Mouse (Mus musculus) hindbrain, embryonic 15.5 days (tissue): ENCODE results near the gene Negr1. TPM values are rescaled to one million over a fixed set of nuclear protein-coding genes. Genes with fewer than 3 reads are reported as not detected.

Experiments used
- ATAC-seq: fragments of 200-750 bp; cut with Nextera tagmentation; 2 replicates; pipeline ENCODE4 v1.8.0; 2017; ENCODE audit warnings: low read depth, moderate number of reproducible peaks, moderate TSS enrichment; ENCODE audit not compliant: low FRiP score
- H3K27ac ChIP-seq: fragments of 300-500 bp; sonication (generic); replicated peaks from 2 replicates; pipeline ENCODE4 v1.5.1; 2015; ENCODE audit warnings: mild to moderate bottlenecking, inconsistent platforms
- H3K27me3 ChIP-seq: fragments of 300-500 bp; sonication (generic); 2 replicates; pipeline ENCODE4 v1.6.1; 2015; ENCODE audit warnings: control low read depth, inconsistent platforms
- H3K36me3 ChIP-seq: fragments of 300-500 bp; sonication (generic); 2 replicates; pipeline ENCODE4 v1.6.1; 2015; ENCODE audit warnings: control low read depth, inconsistent platforms
- H3K4me1 ChIP-seq: fragments of 300-500 bp; sonication (generic); replicated peaks from 2 replicates; pipeline ENCODE4 v1.6.1; 2015; ENCODE audit warnings: control low read depth, inconsistent platforms
- H3K4me2 ChIP-seq: fragments of 300-500 bp; sonication (generic); 2 replicates; pipeline ENCODE4 v1.6.1; 2015; ENCODE audit warnings: moderate library complexity, mild to moderate bottlenecking, inconsistent platforms
- H3K4me3 ChIP-seq: fragments of 300-500 bp; sonication (generic); 2 replicates; pipeline ENCODE4 v1.5.1; 2015; ENCODE audit warnings: mild to moderate bottlenecking, inconsistent platforms
- H3K9ac ChIP-seq: fragments of 300-500 bp; sonication (generic); 2 replicates; pipeline ENCODE4 v1.6.1; 2015; ENCODE audit warnings: inconsistent platforms
- H3K9me3 ChIP-seq: fragments of 300-500 bp; sonication (generic); 2 replicates; pipeline ENCODE4 v1.6.1; 2016; ENCODE audit warnings: control low read depth, inconsistent platforms
- WGBS: fragments of 180-500 bp; shearing (Covaris S2); methylation state at CpG from one replicate; pipeline ENCODE4 v1.1.7; 2015; 5-methylcytosine and 5-hydroxymethylcytosine counted together
- polyA plus RNA-seq: library from polyadenylated mRNA; unstranded; fragments of >200 nt; fragmentation: Nextera tagmentation; extraction: Ambion mirVana; gene quantifications from 2 replicates; pipeline ENCODE4 v1.2.1, GENCODE M21; 2015

Gene Negr1
- polyA plus RNA-seq, 1 experiment from 2014 or later = 53.7 TPM

- Histone ChIP-seq H3K9ac (no peak overlapping the region), H3K27ac (no peak overlapping the region), H3K9me3 (no peaks in the 10 kb centered on the region), H3K4me1 (no peaks in the 10 kb centered on the region), H3K4me3 (no peak overlapping the region), H3K27me3 (no peaks in the 10 kb centered on the region), H3K36me3 (no peaks in the 10 kb centered on the region), H3K4me2 (no peak overlapping the region)
- ATAC-seq = no peak
- 76% methylated on average over 6 of the region's 6 CpGs for WGBS
These were observed 544.1 kb downstream of the Negr1 start for GRCm38 (mm10) chr3:157105580-157106264.

DNA sequence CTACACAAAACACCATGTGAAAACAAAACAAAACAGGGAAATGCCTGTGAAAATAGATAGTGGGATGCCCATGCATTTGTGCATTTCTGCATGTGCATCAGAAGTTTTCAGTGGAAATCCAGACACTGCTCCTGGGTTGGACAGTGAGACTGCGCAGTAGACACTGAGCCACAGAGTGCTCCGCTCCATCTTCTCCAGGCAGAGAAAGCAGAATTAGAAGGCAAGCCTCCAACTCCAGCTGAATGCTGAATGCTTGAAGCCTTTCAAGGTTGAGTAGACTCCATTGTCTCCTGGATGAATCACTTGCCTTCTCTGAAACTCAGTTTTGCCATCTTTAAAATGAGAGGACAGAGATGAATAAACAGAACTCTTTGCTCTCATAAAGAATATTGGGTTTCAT is 546.6 kb downstream of the Negr1 start:
- Histone ChIP-seq H3K4me2 (no peak overlapping the region), H3K27ac (no peak overlapping the region), H3K9ac (no peak overlapping the region), H3K4me1 (no peaks in the 10 kb centered on the region), H3K9me3 (no peaks in the 10 kb centered on the region), H3K4me3 (no peak overlapping the region), H3K27me3 (no peaks in the 10 kb centered on the region), H3K36me3 (no peaks in the 10 kb centered on the region)
- 86% methylated on average over 2 of the region's 2 CpGs for WGBS
- no peak for ATAC-seq

GRCm38 (mm10) chr3:157109308-157109707 is 547.7 kb downstream of the Negr1 start:
- Histone ChIP-seq H3K27me3 (no peaks in the 10 kb centered on the region), H3K27ac (no peak overlapping the region), H3K4me2 (no peak overlapping the region), H3K4me1 (no peaks in the 10 kb centered on the region), H3K9me3 (no peaks in the 10 kb centered on the region), H3K9ac (no peak overlapping the region), H3K36me3 (no peaks in the 10 kb centered on the region), H3K4me3 (no peak overlapping the region)
- ATAC-seq = peak; percentile 83; the same call in 1 of the 2 replicates

- Histone ChIP-seq H3K27ac (peak overlapping the region; percentile 45), H3K9me3 (no peaks in the 10 kb centered on the region), H3K9ac (no peak overlapping the region), H3K4me2 (no peak overlapping the region), H3K36me3 (no peaks in the 10 kb centered on the region), H3K4me3 (no peak overlapping the region), H3K4me1 (peaks cover 12% of the 10 kb centered on the region), H3K27me3 (no peaks in the 10 kb centered on the region)
- WGBS = 49% methylated on average over 5 of the region's 5 CpGs
- ATAC-seq = peak; percentile 87
These were observed 553.6 kb downstream of the Negr1 start for GRCm38 (mm10) chr3:157115105-157115760.

DNA sequence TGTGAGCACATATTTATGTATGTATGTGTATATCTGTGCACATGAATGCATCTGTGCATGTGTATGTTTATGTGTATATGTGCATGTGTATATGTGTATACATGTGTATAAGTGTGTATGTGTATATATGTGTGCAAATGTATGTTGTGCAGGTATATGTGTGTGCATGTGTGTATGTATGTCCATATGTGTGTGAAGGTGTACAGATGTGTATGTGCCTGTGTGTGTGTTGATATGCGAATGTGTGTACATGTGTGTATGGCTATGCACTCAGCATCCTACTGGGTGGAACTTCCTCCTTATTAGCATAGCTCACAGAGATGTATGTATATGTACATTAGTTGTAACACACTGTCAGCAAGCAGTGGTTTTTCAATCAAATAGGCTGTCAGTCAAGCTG is 554.4 kb downstream of the Negr1 start:
- H3K4me3 ChIP-seq = no peak overlapping the region
- no peaks in the 10 kb centered on the region for H3K27me3 ChIP-seq
- WGBS = 97% methylated on average over 1 of the region's 1 CpGs
- no peak overlapping the region for H3K4me2 ChIP-seq
- no peak overlapping the region for H3K9ac ChIP-seq
- no peaks in the 10 kb centered on the region for H3K9me3 ChIP-seq
- no peaks in the 10 kb centered on the region for H3K36me3 ChIP-seq
- no peak overlapping the region for H3K27ac ChIP-seq
- H3K4me1 ChIP-seq = peaks cover 12% of the 10 kb centered on the region
- peak; percentile 28; the same call in 1 of the 2 replicates for ATAC-seq

DNA sequence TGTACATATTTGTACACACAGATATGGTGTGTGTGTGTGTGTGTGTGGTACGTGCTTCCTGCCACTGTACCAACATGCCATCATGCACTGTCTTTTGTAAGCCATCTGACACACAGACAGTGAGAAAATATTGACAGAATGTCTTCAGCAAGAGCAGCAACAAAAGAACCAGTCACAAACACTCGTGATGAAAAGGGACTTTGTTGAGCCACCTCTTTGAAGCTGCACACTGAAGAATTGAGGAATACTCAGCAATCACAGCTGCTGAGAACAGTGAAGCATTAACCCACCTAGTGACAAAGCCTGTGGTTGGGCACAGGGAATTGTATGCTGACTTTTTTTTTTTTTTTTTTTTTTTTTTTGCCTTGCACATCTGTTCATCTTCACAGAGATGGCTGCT is 558.3 kb downstream of the Negr1 start:
- 38% methylated on average over 2 of the region's 2 CpGs for WGBS
- no peak overlapping the region for H3K4me2 ChIP-seq
- no peak for ATAC-seq

DNA sequence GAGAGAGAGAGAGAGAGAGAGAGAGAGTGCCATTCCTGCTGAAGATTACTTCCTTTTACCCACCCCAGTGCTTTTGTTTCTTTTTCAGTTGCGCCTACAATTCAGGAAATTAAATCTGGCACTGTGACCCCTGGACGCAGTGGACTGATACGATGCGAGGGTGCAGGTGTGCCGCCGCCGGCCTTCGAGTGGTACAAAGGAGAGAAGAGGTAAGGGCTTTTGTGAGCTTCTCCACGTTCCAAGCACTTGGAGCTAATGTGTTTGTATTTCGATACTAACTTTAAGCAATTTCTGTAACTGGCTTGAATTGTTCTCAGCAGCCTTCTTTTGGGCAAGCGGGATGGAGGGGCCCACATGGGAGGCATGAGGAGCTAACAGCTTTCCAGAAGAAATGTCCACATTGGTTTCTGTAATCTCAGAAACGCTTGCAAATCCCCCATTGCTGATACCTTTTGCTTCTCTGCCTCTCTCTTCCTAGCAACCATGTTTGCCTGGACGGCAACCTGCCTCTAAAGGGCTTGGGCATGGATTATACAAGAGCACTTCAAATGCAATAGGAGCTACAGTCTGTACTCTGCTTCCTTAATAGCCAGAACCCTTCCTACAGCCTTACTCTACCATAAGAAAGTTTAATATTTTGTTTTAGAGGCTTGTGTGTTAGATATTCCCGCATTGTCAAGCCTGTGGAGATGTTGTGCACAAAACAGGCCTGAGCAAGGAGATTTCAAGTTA is 584.7 kb downstream of the Negr1 start:
- Histone ChIP-seq H3K27me3 (no peaks in the 10 kb centered on the region), H3K4me2 (no peak overlapping the region), H3K27ac (no peak overlapping the region), H3K4me3 (no peak overlapping the region), H3K4me1 (no peaks in the 10 kb centered on the region), H3K9ac (no peak overlapping the region), H3K9me3 (no peaks in the 10 kb centered on the region), H3K36me3 (no peaks in the 10 kb centered on the region)
- ATAC-seq = no peak
- WGBS = 83% methylated on average over 14 of the region's 14 CpGs

More for the DNA sequence above, 558.3 kb downstream of the Negr1 start:
- no peaks in the 10 kb centered on the region for H3K27me3 ChIP-seq
- peaks cover 8% of the 10 kb centered on the region for H3K4me1 ChIP-seq
- no peak overlapping the region for H3K27ac ChIP-seq
- no peaks in the 10 kb centered on the region for H3K9me3 ChIP-seq
- H3K9ac ChIP-seq = no peak overlapping the region
- H3K36me3 ChIP-seq = no peaks in the 10 kb centered on the region
- H3K4me3 ChIP-seq = no peak overlapping the region

- no peak overlapping the region for H3K4me2 ChIP-seq
- 0 out of 2 replicates have a peak overlapping the region, but pooled peaks have one; percentile 16 for H3K27ac ChIP-seq
- no peak overlapping the region for H3K4me3 ChIP-seq
- H3K9ac ChIP-seq = no peak overlapping the region
- H3K9me3 ChIP-seq = no peaks in the 10 kb centered on the region
- H3K4me1 ChIP-seq = no peaks in the 10 kb centered on the region
- no peaks in the 10 kb centered on the region for H3K36me3 ChIP-seq
- no peaks in the 10 kb centered on the region for H3K27me3 ChIP-seq
- WGBS = 72% methylated on average over 3 of the region's 3 CpGs
- ATAC-seq = no peak
These were observed 593.3 kb downstream of the Negr1 start for GRCm38 (mm10) chr3:157154902-157155301.

GRCm38 (mm10) chr3:157155513-157155912 is 593.9 kb downstream of the Negr1 start:
- no peaks in the 10 kb centered on the region for H3K9me3 ChIP-seq
- no peak for ATAC-seq
- H3K4me2 ChIP-seq = no peak overlapping the region
- no peak overlapping the region for H3K4me3 ChIP-seq
- 0 out of 2 replicates have a peak overlapping the region, but pooled peaks have one; percentile 16 for H3K27ac ChIP-seq
- H3K9ac ChIP-seq = no peak overlapping the region
- H3K4me1 ChIP-seq = no peaks in the 10 kb centered on the region
- no peaks in the 10 kb centered on the region for H3K27me3 ChIP-seq
- H3K36me3 ChIP-seq = no peaks in the 10 kb centered on the region

DNA sequence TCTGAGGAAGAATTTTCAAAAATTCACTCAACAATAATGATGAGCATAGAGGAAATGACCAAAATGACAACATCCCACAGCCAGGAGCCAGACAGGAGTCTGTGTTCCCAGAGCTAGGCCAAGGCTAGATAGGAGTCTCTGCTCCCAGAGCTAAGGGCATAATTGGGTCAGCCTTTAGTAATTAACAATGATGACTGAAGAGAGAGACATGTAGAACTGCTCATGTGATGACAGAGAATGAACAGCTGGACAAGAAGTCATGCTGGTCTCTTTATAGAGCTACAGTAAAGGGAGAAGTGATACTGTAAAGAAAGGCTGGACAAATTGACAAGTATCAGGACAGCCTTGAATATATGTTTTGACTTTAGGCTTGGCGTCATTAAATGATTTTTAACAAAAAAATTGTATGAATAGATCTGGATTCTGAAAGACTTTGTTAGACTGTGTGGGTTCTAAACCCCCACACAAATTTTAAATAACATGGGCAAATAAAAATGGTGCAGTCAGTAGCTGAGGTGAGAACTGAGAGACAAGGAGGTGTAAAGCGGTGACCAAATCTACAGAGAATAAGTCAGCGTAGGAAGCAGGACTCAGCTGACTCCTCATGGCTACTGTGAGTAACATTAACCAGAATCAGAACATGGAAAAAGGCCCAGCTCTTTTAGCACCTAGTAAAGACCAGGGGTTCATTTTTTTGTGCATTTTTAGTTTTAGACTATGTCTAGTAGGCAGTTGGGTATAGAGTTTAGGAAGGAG is 603.4 kb downstream of the Negr1 start:
- Histone ChIP-seq H3K36me3 (no peaks in the 10 kb centered on the region), H3K4me2 (no peak overlapping the region), H3K4me3 (no peak overlapping the region), H3K4me1 (no peaks in the 10 kb centered on the region), H3K27me3 (no peaks in the 10 kb centered on the region), H3K9ac (no peak overlapping the region), H3K9me3 (no peaks in the 10 kb centered on the region), H3K27ac (no peak overlapping the region)
- WGBS = 98% methylated on average over 3 of the region's 3 CpGs
- ATAC-seq = no peak

- ATAC-seq = no peak
- Histone ChIP-seq H3K9ac (no peak overlapping the region), H3K4me2 (no peak overlapping the region), H3K9me3 (no peaks in the 10 kb centered on the region), H3K4me3 (no peak overlapping the region), H3K27ac (no peak overlapping the region; the same call in 1 of the 2 replicates), H3K4me1 (peaks cover 12% of the 10 kb centered on the region), H3K36me3 (no peaks in the 10 kb centered on the region), H3K27me3 (no peaks in the 10 kb centered on the region)
- WGBS = 70% methylated on average over 2 of the region's 2 CpGs
These were observed 620.4 kb downstream of the Negr1 start for GRCm38 (mm10) chr3:157181975-157182374.
